In the genomic region with DNA sequence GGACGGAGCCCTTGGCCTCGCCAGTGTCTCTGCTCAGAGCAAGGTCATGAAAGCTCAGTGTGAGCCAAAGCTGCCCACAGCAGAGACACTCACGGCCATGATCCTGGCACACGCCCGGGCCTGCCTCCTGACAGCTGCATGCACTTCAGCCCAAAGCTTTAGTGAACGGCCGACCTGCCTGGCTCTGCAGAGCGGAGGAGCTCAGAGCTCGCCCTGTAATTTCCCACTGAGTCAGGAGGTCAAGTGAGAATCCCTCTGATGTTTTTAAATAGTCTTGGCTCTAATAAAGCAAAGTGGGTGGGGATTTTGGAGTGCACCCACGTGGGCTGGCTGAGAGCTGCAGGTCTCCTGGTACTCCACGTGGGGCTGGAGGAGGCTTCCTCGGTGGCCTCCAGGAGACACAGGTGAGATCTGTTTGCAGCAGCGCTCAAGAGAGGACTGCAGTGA, we compare ENCODE assay signal across 8 mouse cellular contexts. TPM values are rescaled to one million over a fixed set of nuclear protein-coding genes. Genes with fewer than 3 reads are reported as not detected.
DNase-seq lines count a peak whose midpoint lies in the region; ATAC-seq lines count a peak whose summit lies in the region.

No protein-coding gene starts in this region.

- peaks cover 8% of the 10 kb centered on the region for H3K4me1 ChIP-seq in embryonic facial prominence, embryonic 12.5 days
- H3K4me1 ChIP-seq in heart, embryonic 12.5 days (replicated peaks): peaks cover 8% of the 10 kb centered on the region

- no peak overlapping the region for H3K27ac ChIP-seq in embryonic facial prominence, embryonic 12.5 days
- H3K27ac ChIP-seq in heart, embryonic 12.5 days (ENCODE audit: poor library complexity, severe bottlenecking): peak overlapping the region; percentile 31

- no peak overlapping the region for H3K4me2 ChIP-seq in embryonic facial prominence, embryonic 12.5 days (replicated peaks)
- H3K4me2 ChIP-seq in heart, embryonic 12.5 days: peak overlapping the region; percentile 20

- H3K4me3 ChIP-seq in embryonic facial prominence, embryonic 12.5 days: no peak overlapping the region
- H3K4me3 ChIP-seq in heart, embryonic 12.5 days: no peak overlapping the region

- 32% methylated on average over 13 of the region's 13 CpGs for WGBS in embryonic facial prominence, embryonic 12.5 days
- WGBS in heart, embryonic 12.5 days: 35% methylated on average over 13 of the region's 13 CpGs

- no peak overlapping the region for H3K9ac ChIP-seq in embryonic facial prominence, embryonic 12.5 days
- no peak overlapping the region for H3K9ac ChIP-seq in heart, embryonic 12.5 days

- H3K36me3 ChIP-seq in embryonic facial prominence, embryonic 12.5 days: no peaks in the 10 kb centered on the region
- no peaks in the 10 kb centered on the region for H3K36me3 ChIP-seq in heart, embryonic 12.5 days

- H3K27me3 ChIP-seq in embryonic facial prominence, embryonic 12.5 days: 0 out of 2 replicates have a peak, but pooled peaks cover 5% of the 10 kb centered on the region
- H3K27me3 ChIP-seq in heart, embryonic 12.5 days (replicated peaks): no peaks in the 10 kb centered on the region

- DNase-seq in right cerebral cortex, postnatal 10 days (ENCODE audit: low spot score in 2 of 2): peak; percentile 33 to 36
- no peak for DNase-seq in right cerebral cortex, postnatal 36 days (ENCODE audit: low spot score in 2 of 2)
- peak; percentile 9 to 18 for DNase-seq in lung, adult 18-20 months
- DNase-seq in right cerebral cortex, postnatal 25 days: peak; percentile 11
- no peak for DNase-seq in cerebellum, adult 11 months
- no peak for DNase-seq in thymus, postnatal 25 days

- peak; percentile 52; the same call in 1 of the 2 replicates for ATAC-seq in embryonic facial prominence, embryonic 12.5 days (ENCODE audit: insufficient number of reproducible peaks, insufficient read depth, low FRiP score, low TSS enrichment)
- ATAC-seq in heart, embryonic 12.5 days (ENCODE audit: insufficient number of reproducible peaks, low FRiP score): peak; percentile 66

- H3K9me3 ChIP-seq in embryonic facial prominence, embryonic 12.5 days: no peaks in the 10 kb centered on the region
- H3K9me3 ChIP-seq in heart, embryonic 12.5 days (replicated peaks): no peaks in the 10 kb centered on the region

RNA-seq across cellular contexts. Expression of a gene that starts 3.3 kb away (rescaled TPM):
- 0.15 TPM in 1 of 2 replicates, not detected in the other for polyA plus RNA-seq in embryonic facial prominence, embryonic 12.5 days (2016; fragmentation: Nextera tagmentation; extraction: Ambion mirVana)
- 0.13 TPM in 1 of 2 replicates, not detected in the other for polyA plus RNA-seq in heart, embryonic 12.5 days (2016; fragmentation: Nextera tagmentation; extraction: Ambion mirVana)

Comparison
In these comparisons a context has a peak if more than half of its experiments do, and no peak if none do; other contexts are left out.
1. DNase-seq: peak in right cerebral cortex, postnatal 10 days (2 of 2), lung, adult 18-20 months (2 of 2) and right cerebral cortex, postnatal 25 days (single experiment); none in right cerebral cortex, postnatal 36 days (0 of 2), cerebellum, adult 11 months (single experiment) and thymus, postnatal 25 days (single experiment).